Mouse (Mus musculus): ENCODE results near the gene Cdc5l. TPM values are rescaled to one million over a fixed set of nuclear protein-coding genes. Genes with fewer than 3 reads are reported as not detected.
"Not testable (repeated sequence)": the region's sequence is repeated elsewhere in the genome, so short reads cannot be mapped to it uniquely, and the experiment has no call there.

Gene Cdc5l
- polyA plus RNA-seq, 1 experiment from 2014 or later: 86.2 TPM

- Histone ChIP-seq H3K9me3 (ENCODE audit: control insufficient read depth, low read length) (no peaks in the 10 kb centered on the region), H3K4me1 (replicated peaks; ENCODE audit: control insufficient read depth, insufficient read depth, low read length) (no peaks in the 10 kb centered on the region), H3K36me3 (ENCODE audit: control insufficient read depth, insufficient read depth, low read length) (no peaks in the 10 kb centered on the region), H3K4me2 (replicated peaks; ENCODE audit: low read depth, low read length) (no peak overlapping the region), H3K27ac (ENCODE audit: low read depth, low read length) (no peak overlapping the region), H3K27me3 (ENCODE audit: control insufficient read depth, insufficient read depth, low read length) (no peaks in the 10 kb centered on the region), H3K9ac (ENCODE audit: low read depth, low read length) (no peak overlapping the region), H3K4me3 (ENCODE audit: low read depth, low read length) (no peak overlapping the region)
- ATAC-seq (ENCODE audit: low FRiP score): no peak
- DNase-seq (ENCODE audit: low spot score): no peak
- WGBS: 66% methylated on average over 2 of the region's 2 CpGs
Observed at GRCm38 (mm10) chr17:45466701-45467100, 33.2 kb upstream of the Cdc5l start.

DNA sequence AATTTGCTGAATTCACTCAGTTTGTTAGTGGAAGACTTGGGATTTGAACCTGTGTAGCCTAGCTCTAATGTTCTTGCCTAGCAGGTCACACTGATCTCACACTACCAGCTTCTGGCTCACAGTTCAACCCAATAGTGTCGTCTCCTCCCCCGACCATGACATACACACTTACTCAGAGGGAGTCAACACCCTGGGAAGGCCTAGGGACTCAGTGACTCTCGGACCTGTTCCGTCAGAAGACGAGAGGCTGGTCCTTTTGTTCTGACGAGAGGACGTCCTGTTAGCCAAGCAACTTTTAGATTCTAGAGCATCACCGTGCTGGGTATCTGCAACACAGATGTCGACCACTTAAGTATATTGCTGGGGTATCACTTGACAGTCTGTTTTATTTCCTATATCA, 30.7 kb upstream of the Cdc5l start:
- Histone ChIP-seq H3K27me3 (ENCODE audit: control insufficient read depth, insufficient read depth, low read length) (no peaks in the 10 kb centered on the region), H3K9me3 (ENCODE audit: control insufficient read depth, low read length) (no peaks in the 10 kb centered on the region), H3K9ac (ENCODE audit: low read depth, low read length) (no peak overlapping the region), H3K36me3 (ENCODE audit: control insufficient read depth, insufficient read depth, low read length) (no peaks in the 10 kb centered on the region), H3K27ac (ENCODE audit: low read depth, low read length) (no peak overlapping the region), H3K4me1 (replicated peaks; ENCODE audit: control insufficient read depth, insufficient read depth, low read length) (no peaks in the 10 kb centered on the region), H3K4me2 (replicated peaks; ENCODE audit: low read depth, low read length) (no peak overlapping the region), H3K4me3 (ENCODE audit: low read depth, low read length) (no peak overlapping the region)
- 87% methylated on average over 9 of the region's 9 CpGs for WGBS
- DNase-seq (ENCODE audit: low spot score) (no peak), ATAC-seq (ENCODE audit: low FRiP score) (no peak)

DNA sequence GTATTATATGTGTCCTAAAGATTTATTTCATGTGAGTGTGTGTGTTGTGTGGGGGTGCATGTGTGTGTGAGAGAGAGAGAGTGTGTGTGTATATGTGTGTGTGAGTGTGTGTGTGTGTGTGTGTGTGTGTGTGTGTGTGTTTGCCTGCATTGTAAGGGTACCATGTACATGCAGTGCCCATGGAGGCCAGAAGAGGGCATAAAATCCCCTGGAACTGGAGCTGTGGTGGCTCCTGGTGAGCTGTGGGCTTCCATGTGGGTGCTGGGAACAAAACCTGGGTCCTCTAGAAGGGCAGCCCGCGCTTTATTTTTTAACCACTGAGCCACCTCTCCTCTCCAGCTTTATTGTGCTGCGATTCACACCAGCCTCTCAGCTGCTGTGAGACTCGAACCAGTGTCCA, 29.0 kb upstream of the Cdc5l start:
- no peaks in the 10 kb centered on the region for H3K36me3 ChIP-seq (ENCODE audit: control insufficient read depth, insufficient read depth, low read length)
- no peak for DNase-seq (ENCODE audit: low spot score)
- no peaks in the 10 kb centered on the region for H3K4me1 ChIP-seq (replicated peaks; ENCODE audit: control insufficient read depth, insufficient read depth, low read length)
- no peak overlapping the region for H3K4me2 ChIP-seq (replicated peaks; ENCODE audit: low read depth, low read length)
- no peak overlapping the region for H3K9ac ChIP-seq (ENCODE audit: low read depth, low read length)
- no peak overlapping the region for H3K27ac ChIP-seq (ENCODE audit: low read depth, low read length)
- no peaks in the 10 kb centered on the region for H3K27me3 ChIP-seq (ENCODE audit: control insufficient read depth, insufficient read depth, low read length)
- no peaks in the 10 kb centered on the region for H3K9me3 ChIP-seq (ENCODE audit: control insufficient read depth, low read length)
- no peak for ATAC-seq (ENCODE audit: low FRiP score)
- no peak overlapping the region for H3K4me3 ChIP-seq (ENCODE audit: low read depth, low read length)
- WGBS: 85% methylated on average over 4 of the region's 4 CpGs

DNA sequence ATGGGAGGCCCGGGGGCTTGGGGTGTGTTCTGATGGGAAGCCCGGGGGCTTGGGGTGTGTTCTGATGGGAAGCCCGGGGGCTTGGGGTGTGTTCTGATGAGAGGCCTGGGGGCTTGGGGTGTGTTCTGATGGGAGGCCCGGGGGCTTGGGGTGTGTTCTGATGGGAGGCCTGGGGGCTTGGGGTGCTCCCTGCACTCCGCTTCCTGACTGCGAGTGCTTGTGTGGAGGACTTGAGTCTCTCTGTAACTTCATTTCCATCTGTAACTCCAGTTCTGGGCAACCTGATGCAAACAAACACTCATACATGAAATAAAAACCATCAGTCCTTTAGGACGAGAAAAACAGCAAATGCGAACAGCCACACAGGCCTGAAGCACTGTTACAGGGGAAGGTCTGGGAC, 25.5 kb upstream of the Cdc5l start:
- Histone ChIP-seq H3K4me2 (replicated peaks; ENCODE audit: low read depth, low read length) (no peak overlapping the region), H3K27me3 (ENCODE audit: control insufficient read depth, insufficient read depth, low read length) (no peaks in the 10 kb centered on the region), H3K9me3 (ENCODE audit: control insufficient read depth, low read length) (no peaks in the 10 kb centered on the region), H3K9ac (ENCODE audit: low read depth, low read length) (no peak overlapping the region), H3K4me1 (replicated peaks; ENCODE audit: control insufficient read depth, insufficient read depth, low read length) (no peaks in the 10 kb centered on the region; the same call in 1 of the 2 replicates), H3K27ac (ENCODE audit: low read depth, low read length) (no peak overlapping the region), H3K36me3 (ENCODE audit: control insufficient read depth, insufficient read depth, low read length) (no peaks in the 10 kb centered on the region), H3K4me3 (ENCODE audit: low read depth, low read length) (no peak overlapping the region)
- ATAC-seq (ENCODE audit: low FRiP score): no peak
- 88% methylated on average over 7 of the region's 8 CpGs for WGBS
- DNase-seq (ENCODE audit: low spot score): no peak

GRCm38 (mm10) chr17:45458516-45458915, 25.0 kb upstream of the Cdc5l start:
- H3K27me3 ChIP-seq (ENCODE audit: control insufficient read depth, insufficient read depth, low read length): no peaks in the 10 kb centered on the region
- H3K4me3 ChIP-seq (ENCODE audit: low read depth, low read length): no peak overlapping the region
- DNase-seq (ENCODE audit: low spot score): no peak
- no peak overlapping the region for H3K27ac ChIP-seq (ENCODE audit: low read depth, low read length)
- H3K36me3 ChIP-seq (ENCODE audit: control insufficient read depth, insufficient read depth, low read length): no peaks in the 10 kb centered on the region
- H3K9me3 ChIP-seq (ENCODE audit: control insufficient read depth, low read length): no peaks in the 10 kb centered on the region
- 85% methylated on average over 4 of the region's 4 CpGs for WGBS
- H3K9ac ChIP-seq (ENCODE audit: low read depth, low read length): no peak overlapping the region
- ATAC-seq (ENCODE audit: low FRiP score): no peak
- no peak overlapping the region for H3K4me2 ChIP-seq (replicated peaks; ENCODE audit: low read depth, low read length)
- no peaks in the 10 kb centered on the region; the same call in 1 of the 2 replicates for H3K4me1 ChIP-seq (replicated peaks; ENCODE audit: control insufficient read depth, insufficient read depth, low read length)

GRCm38 (mm10) chr17:45457487-45457886, 23.9 kb upstream of the Cdc5l start:
- no peaks in the 10 kb centered on the region for H3K36me3 ChIP-seq (ENCODE audit: control insufficient read depth, insufficient read depth, low read length)
- H3K9me3 ChIP-seq (ENCODE audit: control insufficient read depth, low read length): no peaks in the 10 kb centered on the region
- ATAC-seq (ENCODE audit: low FRiP score) (no peak), DNase-seq (ENCODE audit: low spot score) (no peak)
- H3K27ac ChIP-seq (ENCODE audit: low read depth, low read length): no peak overlapping the region
- no peak overlapping the region for H3K4me3 ChIP-seq (ENCODE audit: low read depth, low read length)
- no peak overlapping the region for H3K9ac ChIP-seq (ENCODE audit: low read depth, low read length)
- no peaks in the 10 kb centered on the region; the same call in 1 of the 2 replicates for H3K4me1 ChIP-seq (replicated peaks; ENCODE audit: control insufficient read depth, insufficient read depth, low read length)
- WGBS: 89% methylated on average over 5 of the region's 5 CpGs
- no peaks in the 10 kb centered on the region for H3K27me3 ChIP-seq (ENCODE audit: control insufficient read depth, insufficient read depth, low read length)
- H3K4me2 ChIP-seq (replicated peaks; ENCODE audit: low read depth, low read length): no peak overlapping the region

DNA sequence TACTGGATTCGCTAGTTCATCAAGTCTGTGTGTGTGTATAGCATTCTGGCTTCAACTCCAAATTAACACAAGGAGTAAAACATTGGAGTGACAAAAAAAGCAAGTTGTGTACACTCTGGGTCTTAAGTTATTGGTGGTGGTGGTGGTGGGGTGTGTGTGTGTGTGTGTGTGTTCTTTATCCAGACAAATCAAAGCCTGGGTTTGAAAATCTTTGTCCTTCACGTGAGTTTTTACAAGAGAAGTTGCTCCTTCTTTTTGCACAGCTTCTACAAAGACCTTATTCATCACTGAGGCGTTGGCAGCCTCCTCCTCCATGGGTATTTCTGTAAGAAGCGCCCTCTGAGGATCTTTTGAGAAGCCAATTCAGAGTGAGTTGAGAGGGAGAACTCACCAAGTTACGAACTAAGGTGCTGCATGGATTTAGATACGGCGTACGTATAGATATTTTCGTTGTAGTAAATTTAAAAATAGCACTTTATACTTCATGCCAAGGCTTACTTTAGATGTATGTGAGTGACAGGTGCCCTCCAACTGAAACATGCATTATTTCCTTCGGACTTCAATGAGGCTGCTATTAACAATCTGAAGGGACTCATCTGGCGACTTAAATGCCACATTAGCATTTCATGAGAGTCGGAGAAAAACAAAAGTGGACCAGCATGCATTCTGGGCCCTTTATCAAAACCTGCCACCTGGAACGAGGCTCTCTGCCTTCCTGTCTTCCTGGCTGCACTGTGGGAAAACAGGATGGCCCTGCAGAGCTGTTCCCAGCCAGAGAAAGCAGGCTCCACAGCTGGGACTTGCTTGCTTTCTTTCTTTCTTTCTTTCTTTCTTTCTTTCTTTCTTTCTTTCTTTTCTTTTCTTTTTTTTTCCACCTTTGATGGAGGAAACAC, 23.0 kb upstream of the Cdc5l start:
- Histone ChIP-seq H3K27ac (ENCODE audit: low read depth, low read length) (peak overlapping the region; percentile 33; the same call in 1 of the 2 replicates), H3K27me3 (ENCODE audit: control insufficient read depth, insufficient read depth, low read length) (no peaks in the 10 kb centered on the region), H3K4me3 (ENCODE audit: low read depth, low read length) (no peak overlapping the region), H3K36me3 (ENCODE audit: control insufficient read depth, insufficient read depth, low read length) (no peaks in the 10 kb centered on the region), H3K9ac (ENCODE audit: low read depth, low read length) (no peak overlapping the region), H3K9me3 (ENCODE audit: control insufficient read depth, low read length) (no peaks in the 10 kb centered on the region), H3K4me2 (replicated peaks; ENCODE audit: low read depth, low read length) (no peak overlapping the region), H3K4me1 (replicated peaks; ENCODE audit: control insufficient read depth, insufficient read depth, low read length) (no peaks in the 10 kb centered on the region; the same call in 1 of the 2 replicates)
- ATAC-seq (ENCODE audit: low FRiP score) (no peak), DNase-seq (ENCODE audit: low spot score) (no peak)
- WGBS: 47% methylated on average over 13 of the region's 13 CpGs

DNA sequence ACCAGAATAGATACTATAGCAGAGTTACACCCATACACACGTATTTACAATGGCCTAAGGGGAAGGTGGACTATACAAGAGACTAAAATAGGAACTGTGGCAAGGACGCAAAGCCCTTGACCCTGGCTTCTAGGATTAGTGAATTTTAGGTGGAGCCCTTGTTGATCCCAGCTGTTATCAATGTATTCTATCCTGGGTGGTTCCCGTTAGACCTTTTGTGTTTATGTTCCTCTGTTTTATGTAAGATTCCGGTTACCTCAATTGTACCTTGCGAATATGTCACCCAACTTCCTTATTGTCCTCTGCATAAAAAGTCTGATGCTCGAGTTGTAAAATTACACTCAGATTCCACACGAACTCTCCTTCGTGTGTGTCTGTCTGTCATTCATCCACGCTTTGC, 22.2 kb upstream of the Cdc5l start:
- not testable (repeated sequence) for H3K36me3 ChIP-seq (ENCODE audit: control insufficient read depth, insufficient read depth, low read length); ATAC-seq (ENCODE audit: low FRiP score); DNase-seq (ENCODE audit: low spot score); H3K27me3 ChIP-seq (ENCODE audit: control insufficient read depth, insufficient read depth, low read length); H3K4me1 ChIP-seq (replicated peaks; ENCODE audit: control insufficient read depth, insufficient read depth, low read length); H3K27ac ChIP-seq (ENCODE audit: low read depth, low read length); H3K4me3 ChIP-seq (ENCODE audit: low read depth, low read length); H3K9ac ChIP-seq (ENCODE audit: low read depth, low read length); H3K4me2 ChIP-seq (replicated peaks; ENCODE audit: low read depth, low read length); H3K9me3 ChIP-seq (ENCODE audit: control insufficient read depth, low read length)
- WGBS: 86% methylated on average over 8 of the region's 9 CpGs

GRCm38 (mm10) chr17:45454794-45455193, 21.3 kb upstream of the Cdc5l start:
- H3K4me1 ChIP-seq (replicated peaks; ENCODE audit: control insufficient read depth, insufficient read depth, low read length): no peaks in the 10 kb centered on the region; the same call in 1 of the 2 replicates
- H3K9me3 ChIP-seq (ENCODE audit: control insufficient read depth, low read length): no peaks in the 10 kb centered on the region
- 93% methylated on average over 2 of the region's 2 CpGs for WGBS
- H3K27ac ChIP-seq (ENCODE audit: low read depth, low read length): no peak overlapping the region
- no peaks in the 10 kb centered on the region for H3K27me3 ChIP-seq (ENCODE audit: control insufficient read depth, insufficient read depth, low read length)
- ATAC-seq (ENCODE audit: low FRiP score) (no peak), DNase-seq (ENCODE audit: low spot score) (no peak)
- no peak overlapping the region for H3K9ac ChIP-seq (ENCODE audit: low read depth, low read length)
- H3K4me3 ChIP-seq (ENCODE audit: low read depth, low read length): no peak overlapping the region
- H3K36me3 ChIP-seq (ENCODE audit: control insufficient read depth, insufficient read depth, low read length): no peaks in the 10 kb centered on the region
- H3K4me2 ChIP-seq (replicated peaks; ENCODE audit: low read depth, low read length): no peak overlapping the region

All from hindbrain, embryonic 11.5 days (tissue).